Mouse (Mus musculus) cerebellum, adult 2 months (tissue): ENCODE results near the gene Anks1b. TPM values are rescaled to one million over a fixed set of nuclear protein-coding genes. Genes with fewer than 3 reads are reported as not detected.

Experiments
- DNase-seq, 2 experiments: peaks; one replicate each; pipeline ENCODE4 v3.0.0; 2021
- H3K27ac ChIP-seq: fragments of 200-500 bp; 2 replicates; pipeline ENCODE4 v1.5.1; 2012; ENCODE audit warnings: low read length, control low read depth, inconsistent platforms; ENCODE audit not compliant: insufficient read depth
- H3K27me3 ChIP-seq: fragments of 200-500 bp; 2 replicates; pipeline ENCODE4 v1.6.1; 2012; ENCODE audit warnings: inconsistent platforms, mild to moderate bottlenecking, low read length, moderate library complexity; ENCODE audit not compliant: control insufficient read depth, insufficient read depth
- H3K4me1 ChIP-seq: fragments of 200-500 bp; 2 replicates; pipeline ENCODE4 v1.6.1; 2011; ENCODE audit warnings: low read length; ENCODE audit not compliant: control insufficient read depth, insufficient read depth
- H3K4me3 ChIP-seq: fragments of 200-500 bp; replicated peaks from 2 replicates; pipeline ENCODE3; 2011; ENCODE audit warnings: mild to moderate bottlenecking, low read depth, low read length, control low read depth; ENCODE audit not compliant: insufficient read depth
- CTCF ChIP-seq: fragments of 200-500 bp; IDR thresholded peaks from 2 replicates; pipeline ENCODE4 v1.5.1; 2011; ENCODE audit warnings: low read depth, mild to moderate bottlenecking, control low read depth, low read length, moderate library complexity, borderline replicate concordance; ENCODE audit not compliant: insufficient read depth
- POLR2A ChIP-seq: fragments of 200-500 bp; IDR thresholded peaks from 2 replicates; pipeline ENCODE4 v1.6.1; 2011; ENCODE audit warnings: low read length, control low read depth, borderline replicate concordance; ENCODE audit not compliant: insufficient read depth
- WGBS: fragments of 180-500 bp; shearing (Covaris S2); methylation state at CpG from one replicate; pipeline ENCODE4 v1.1.7; 2018; 5-methylcytosine and 5-hydroxymethylcytosine counted together
- polyA plus RNA-seq: library from polyadenylated mRNA; depleted of rRNA; stranded (reverse); fragments of >200 nt; gene quantifications from 2 replicates; pipeline ENCODE4 v1.2.3, GENCODE M21; 2012; rRNA removed

The Anks1b gene
- polyA plus RNA-seq, 1 experiment: 162 TPM

- 7% methylated on average over 13 of the region's 13 CpGs for WGBS
- Histone ChIP-seq H3K27ac (no peak overlapping the region), H3K4me3 (peak overlapping the region; percentile 37), H3K27me3 (no peaks in the 10 kb centered on the region), H3K4me1 (no peaks in the 10 kb centered on the region; the same call in 1 of the 2 replicates)
- TF ChIP-seq POLR2A (no peak), CTCF (no peak)
- DNase-seq: peak; percentile 39 to 42
These were observed 1128.1 kb downstream of the Anks1b start for GRCm38 (mm10) chr10:91001421-91001820.

DNA sequence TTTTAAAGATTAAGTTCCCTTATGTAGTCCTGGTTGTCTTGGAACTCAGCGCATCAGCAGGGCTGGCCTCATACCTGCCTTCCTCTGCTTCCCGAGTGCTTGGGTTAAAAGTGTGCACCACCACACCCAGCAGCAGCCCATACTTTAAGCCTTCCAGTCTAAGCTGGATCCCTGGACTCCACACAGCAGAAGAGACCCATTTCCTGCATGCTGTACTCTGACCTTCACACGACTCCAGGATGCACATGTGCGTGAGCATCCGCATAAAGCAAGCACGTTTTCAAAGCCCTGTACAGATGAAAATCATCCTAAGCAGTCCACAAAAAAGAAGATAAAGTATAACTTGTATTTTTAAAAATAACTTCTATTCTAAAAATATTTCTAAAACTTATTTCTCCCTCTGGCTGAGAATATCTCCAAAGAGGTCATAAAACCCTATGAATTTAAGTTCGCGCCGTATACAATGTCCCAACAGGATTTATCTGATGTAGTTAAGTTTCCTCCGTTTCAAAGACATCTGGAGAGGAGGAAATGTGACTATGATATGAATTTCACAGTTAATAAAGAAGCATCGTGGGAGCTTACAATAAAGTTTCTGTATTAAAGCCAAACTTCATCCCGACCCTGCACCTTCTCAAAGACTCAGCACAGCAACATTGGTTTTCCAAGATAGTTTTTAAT lies 1132.7 kb downstream of the Anks1b start:
- H3K27me3 ChIP-seq: no peaks in the 10 kb centered on the region
- H3K4me3 ChIP-seq: no peak overlapping the region
- no peak for TF ChIP-seq CTCF
- TF ChIP-seq POLR2A: no peak
- H3K4me1 ChIP-seq: no peaks in the 10 kb centered on the region; the same call in 1 of the 2 replicates
- 92% methylated on average over 12 of the region's 12 CpGs for WGBS
- H3K27ac ChIP-seq: no peak overlapping the region
- no peak for DNase-seq

Other genes with a start within 250 kb of the Anks1b start
- gene Scyl2, start 187.2 kb upstream of the Anks1b start, polyA plus RNA-seq: 29.7 and 31.5 TPM in 2 replicates
- gene Actr6, start 141.2 kb upstream of the Anks1b start, polyA plus RNA-seq: 18.0 and 18.7 TPM in 2 replicates
- 52.4 and 56.8 TPM in 2 replicates for gene Uhrf1bp1l, start 128.5 kb upstream of the Anks1b start, polyA plus RNA-seq